Mouse (Mus musculus) splenic B cell, adult 2 months (primary cell): ENCODE measurements around the gene Hist1h3i.
"Not testable (repeated sequence)": the region's sequence is repeated elsewhere in the genome, so short reads cannot be mapped to it uniquely, and the experiment has no call there.

Source experiments
- DNase-seq: peaks from one replicate; pipeline ENCODE4 v3.0.0-alpha.2; 2011; ENCODE audit warnings: low read depth, low spot score
- H3K27me3 ChIP-seq: 2 replicates; pipeline ENCODE4 v1.6.1; 2012; ENCODE audit warnings: mild to moderate bottlenecking, low read length, moderate library complexity, mixed read lengths; ENCODE audit not compliant: control insufficient read depth, poor library complexity, insufficient read depth, severe bottlenecking
- H3K36me3 ChIP-seq: 2 replicates; pipeline ENCODE4 v1.6.1; 2012; ENCODE audit warnings: mild to moderate bottlenecking, low read length, moderate library complexity, mixed read lengths; ENCODE audit not compliant: control insufficient read depth, poor library complexity, insufficient read depth, severe bottlenecking

The Hist1h3i gene

DNA sequence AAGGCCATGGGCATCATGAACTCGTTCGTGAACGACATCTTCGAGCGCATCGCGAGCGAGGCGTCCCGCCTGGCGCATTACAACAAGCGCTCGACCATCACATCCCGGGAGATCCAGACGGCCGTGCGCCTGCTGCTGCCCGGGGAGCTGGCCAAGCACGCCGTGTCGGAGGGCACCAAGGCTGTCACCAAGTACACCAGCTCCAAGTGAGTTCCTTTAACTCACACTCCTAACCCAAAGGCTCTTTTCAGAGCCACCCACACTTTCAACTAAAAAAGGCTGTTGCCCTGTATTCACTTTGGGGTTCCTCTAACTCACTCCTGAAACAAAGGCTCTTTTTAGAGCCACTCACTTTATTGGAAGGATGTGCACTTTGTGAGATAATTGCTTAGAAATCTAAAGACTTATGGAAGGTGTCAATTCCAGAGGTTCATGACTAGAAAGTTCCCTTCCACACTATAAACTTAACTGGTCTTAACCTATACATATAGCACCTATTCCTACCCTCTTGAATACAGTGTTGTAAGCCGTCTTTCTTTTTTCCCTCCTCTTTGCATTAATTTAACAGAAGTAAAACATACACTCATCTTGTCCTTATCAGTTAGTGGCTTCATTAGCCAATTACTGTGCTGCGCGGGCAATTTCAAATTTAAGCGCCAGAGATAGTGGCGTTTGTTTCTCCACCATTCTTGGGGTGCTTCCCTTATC is 28.7 kb downstream of the Hist1h3i start:
- H3K27me3 ChIP-seq, H3K36me3 ChIP-seq: not testable (repeated sequence)
- peak; percentile 63 for DNase-seq

DNA sequence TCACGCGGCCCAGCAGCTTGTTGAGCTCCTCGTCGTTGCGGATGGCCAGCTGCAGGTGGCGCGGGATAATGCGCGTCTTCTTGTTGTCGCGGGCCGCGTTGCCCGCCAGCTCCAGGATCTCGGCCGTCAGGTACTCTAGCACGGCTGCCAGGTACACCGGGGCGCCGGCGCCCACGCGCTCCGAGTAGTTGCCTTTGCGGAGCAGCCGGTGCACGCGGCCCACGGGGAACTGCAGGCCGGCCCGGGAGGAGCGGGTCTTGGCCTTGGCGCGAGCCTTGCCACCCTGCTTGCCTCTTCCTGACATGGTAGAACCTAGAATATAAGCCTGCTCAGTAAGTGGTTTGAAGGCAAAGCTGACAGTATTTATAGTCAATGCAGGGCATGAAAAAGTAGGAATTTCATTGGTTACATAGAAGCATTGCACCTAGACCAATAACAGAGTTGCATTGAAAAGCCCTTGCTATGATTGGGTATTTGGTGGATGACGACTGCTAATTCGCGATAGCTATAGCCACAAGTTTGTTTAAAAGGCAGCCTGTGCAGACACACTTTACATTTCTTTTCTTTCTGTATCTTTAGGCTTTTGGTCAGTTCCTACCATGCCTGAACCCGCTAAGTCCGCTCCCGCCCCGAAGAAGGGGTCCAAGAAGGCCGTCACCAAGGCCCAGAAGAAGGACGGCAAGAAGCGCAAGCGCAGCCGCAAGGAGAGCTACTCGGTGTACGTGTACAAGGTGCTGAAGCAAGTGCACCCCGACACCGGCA is 29.5 kb downstream of the Hist1h3i start, which contains the start of the genes Hist1h2ak and Hist1h2bn:
Hist1h2ak (minus strand) TSS at position 304 of the 762 bp plus-strand sequence.
Hist1h2bn (plus strand) TSS at position 600 of the 762 bp plus-strand sequence.
- peak; percentile 95 for DNase-seq
- not testable (repeated sequence) for H3K36me3 ChIP-seq, H3K27me3 ChIP-seq

DNA sequence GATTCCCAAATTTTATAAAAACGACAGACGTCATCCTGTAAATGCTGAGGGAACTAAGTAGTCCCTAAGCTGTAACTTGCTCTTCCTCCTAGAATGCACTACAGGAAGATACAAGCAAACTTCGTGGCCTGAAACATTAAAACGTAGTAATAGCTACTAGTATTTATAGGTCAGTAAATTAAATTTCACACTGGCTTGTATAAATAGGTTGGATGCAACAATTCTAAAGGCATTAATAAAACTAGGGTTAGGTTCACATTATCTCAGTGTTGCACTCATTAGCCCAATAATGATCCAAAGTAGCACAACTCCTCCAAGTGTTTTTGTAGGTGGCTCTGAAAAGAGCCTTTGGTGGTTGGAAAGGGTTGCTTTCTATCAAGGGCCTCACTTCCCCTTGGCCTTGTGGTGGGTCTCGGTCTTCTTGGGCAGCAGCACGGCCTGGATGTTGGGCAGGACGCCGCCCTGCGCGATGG is 30.1 kb downstream of the Hist1h3i start:
- H3K27me3 ChIP-seq: no peaks in the 10 kb centered on the region
- no peaks in the 10 kb centered on the region for H3K36me3 ChIP-seq
- no peak for DNase-seq

DNA sequence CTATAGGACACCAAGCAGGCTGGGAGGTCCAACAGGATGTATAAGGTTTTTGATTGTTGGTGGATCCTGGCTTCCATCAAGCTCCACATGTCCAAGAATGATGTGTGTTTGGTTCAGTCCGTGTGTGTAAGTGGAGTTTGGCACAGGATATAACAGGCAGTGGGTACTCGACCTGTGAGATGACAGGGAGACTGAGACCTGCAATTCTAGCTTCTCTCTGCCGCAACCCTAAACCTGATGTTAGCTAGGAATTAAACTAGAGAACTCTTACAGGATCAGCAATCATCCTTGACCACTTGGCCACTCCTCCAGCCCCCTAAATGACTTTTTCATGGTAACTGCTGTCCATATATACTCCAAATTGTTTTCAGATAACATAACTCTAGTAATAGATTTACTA is 30.8 kb downstream of the Hist1h3i start:
- H3K36me3 ChIP-seq: no peaks in the 10 kb centered on the region
- H3K27me3 ChIP-seq: no peaks in the 10 kb centered on the region
- DNase-seq: no peak

DNA sequence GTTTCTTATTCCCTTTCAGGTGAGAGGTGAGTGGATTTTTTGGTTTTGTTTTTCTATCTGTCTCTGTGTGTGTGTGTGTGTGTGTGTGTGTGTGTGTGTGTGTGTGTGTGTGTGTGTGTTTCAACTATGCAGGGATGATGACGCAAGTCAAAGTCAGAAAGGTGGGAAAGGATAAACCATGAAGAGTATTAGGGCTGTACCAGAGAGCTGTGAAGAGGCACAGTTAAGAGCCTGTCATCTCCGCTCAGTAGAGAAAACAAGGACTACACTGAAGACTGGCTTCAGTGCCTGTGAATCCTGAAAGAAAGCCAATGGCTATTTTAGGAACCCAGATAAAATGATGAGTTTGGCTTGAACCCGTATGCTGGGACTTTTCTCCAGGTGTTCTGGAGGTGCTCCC is 31.3 kb downstream of the Hist1h3i start:
- no peak for DNase-seq
- H3K27me3 ChIP-seq: no peaks in the 10 kb centered on the region
- H3K36me3 ChIP-seq: no peaks in the 10 kb centered on the region

DNA sequence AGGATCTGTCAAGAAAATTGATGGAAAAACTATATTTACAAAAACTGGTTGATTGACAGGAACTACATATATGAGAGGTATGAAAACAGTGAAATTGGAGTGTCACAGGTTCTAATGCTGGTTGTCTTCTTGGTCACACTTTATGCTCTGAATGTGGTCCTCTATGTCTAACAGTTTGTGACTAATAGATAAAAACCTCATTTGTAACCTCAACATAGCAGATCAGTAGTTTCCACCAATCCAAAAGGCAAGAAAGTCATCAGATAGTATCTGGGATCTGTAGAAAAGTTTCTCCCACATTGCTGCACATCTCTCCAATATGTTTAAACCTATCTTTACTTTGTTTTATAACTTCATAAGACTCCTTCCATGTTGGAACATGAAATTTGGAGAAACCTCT is 31.8 kb downstream of the Hist1h3i start:
- H3K27me3 ChIP-seq: no peaks in the 10 kb centered on the region
- DNase-seq: no peak
- no peaks in the 10 kb centered on the region for H3K36me3 ChIP-seq

DNA sequence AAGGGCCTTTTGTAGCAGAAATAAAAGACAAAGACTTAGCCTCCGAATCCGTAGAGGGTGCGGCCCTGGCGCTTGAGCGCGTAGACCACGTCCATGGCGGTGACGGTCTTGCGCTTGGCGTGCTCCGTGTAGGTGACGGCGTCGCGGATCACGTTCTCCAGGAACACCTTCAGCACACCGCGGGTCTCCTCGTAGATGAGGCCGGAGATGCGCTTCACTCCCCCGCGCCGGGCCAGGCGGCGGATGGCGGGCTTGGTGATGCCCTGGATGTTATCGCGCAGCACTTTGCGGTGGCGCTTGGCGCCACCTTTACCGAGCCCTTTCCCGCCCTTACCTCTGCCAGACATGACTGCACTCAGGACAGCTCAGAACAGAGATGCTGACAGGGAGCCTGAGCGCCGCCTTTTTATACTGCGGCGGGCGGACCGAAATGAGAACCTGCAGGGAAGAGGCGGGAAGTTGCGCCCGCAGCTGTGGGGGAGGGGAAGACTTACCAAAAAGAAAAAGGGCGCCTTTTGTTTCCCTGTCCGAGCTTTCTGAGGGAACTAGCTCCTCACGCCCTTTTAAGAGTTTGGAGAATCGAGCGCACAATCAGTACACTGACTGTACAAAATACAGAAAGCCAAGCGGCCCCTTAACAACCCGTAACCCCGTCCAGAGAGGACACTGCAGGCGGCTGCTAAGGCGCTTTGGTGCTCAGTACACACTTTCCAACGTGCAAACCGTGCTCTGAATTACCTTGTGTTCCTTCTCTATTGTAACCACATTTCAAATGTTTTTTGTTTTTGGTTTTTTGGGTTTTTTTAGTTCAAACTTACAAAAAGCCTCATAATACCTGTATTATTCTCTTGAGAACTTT is 32.8 kb downstream of the Hist1h3i start, which contains the start of gene Hist1h4k:
Hist1h4k (minus strand) TSS at position 347 of the 859 bp plus-strand sequence.
- DNase-seq: peak; percentile 82
- not testable (repeated sequence) for H3K27me3 ChIP-seq, H3K36me3 ChIP-seq

DNA sequence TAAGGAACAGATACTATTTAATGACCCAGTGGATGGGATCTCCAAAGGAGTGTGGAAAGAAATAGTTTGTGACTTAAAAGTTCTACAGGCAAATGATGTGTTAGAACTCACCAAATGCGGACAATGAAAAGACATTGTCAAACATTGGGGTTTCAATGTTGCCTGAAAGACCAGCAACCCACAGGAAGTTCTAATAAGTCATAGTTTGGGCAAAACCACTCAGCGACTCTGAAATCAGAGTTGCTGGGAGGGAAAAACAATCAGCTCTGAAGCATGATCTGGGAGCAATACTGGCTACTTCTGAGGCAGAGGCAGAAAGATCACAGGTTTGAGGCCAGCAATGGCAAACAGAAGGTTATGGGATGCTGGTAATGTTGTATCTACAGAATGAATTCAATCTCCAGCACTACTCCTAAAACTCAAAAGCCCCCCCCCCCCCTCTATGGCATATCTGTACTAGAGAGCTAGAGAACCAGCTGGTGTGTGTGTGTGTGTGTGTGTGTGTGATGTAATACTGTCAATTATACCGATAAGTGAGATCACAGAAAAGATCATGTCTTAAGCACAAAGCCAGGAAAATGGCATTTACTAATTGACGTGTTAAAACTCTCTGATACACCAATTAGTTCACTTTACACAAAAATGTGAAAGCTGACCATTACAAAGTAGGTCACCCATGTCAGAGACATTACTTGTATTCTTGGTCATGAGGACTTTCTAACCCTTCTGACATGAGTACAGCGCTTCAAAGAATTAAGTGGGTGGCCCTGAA is 33.6 kb downstream of the Hist1h3i start:
- no peaks in the 10 kb centered on the region for H3K36me3 ChIP-seq
- no peaks in the 10 kb centered on the region for H3K27me3 ChIP-seq
- DNase-seq: peak; percentile 47

DNA sequence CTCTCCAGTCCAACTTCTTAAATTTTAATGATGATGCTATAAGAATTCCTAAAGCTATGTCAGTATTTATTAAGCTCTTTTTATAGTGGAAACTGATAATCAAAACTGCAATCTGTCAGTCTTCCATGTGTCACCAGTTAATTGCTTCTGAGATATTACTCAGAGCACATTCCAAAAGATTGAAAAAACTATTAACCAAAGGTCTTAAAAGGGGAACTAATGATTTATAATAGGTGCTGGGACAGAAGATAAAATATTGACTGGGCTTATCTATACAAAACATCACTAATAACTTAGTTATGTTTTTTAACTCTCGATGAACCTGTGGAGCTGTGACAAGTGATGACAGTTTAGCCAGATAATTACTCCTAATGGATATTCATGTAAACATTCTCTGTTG is 38.2 kb downstream of the Hist1h3i start:
- H3K36me3 ChIP-seq: no peaks in the 10 kb centered on the region
- DNase-seq: no peak
- no peaks in the 10 kb centered on the region for H3K27me3 ChIP-seq

DNA sequence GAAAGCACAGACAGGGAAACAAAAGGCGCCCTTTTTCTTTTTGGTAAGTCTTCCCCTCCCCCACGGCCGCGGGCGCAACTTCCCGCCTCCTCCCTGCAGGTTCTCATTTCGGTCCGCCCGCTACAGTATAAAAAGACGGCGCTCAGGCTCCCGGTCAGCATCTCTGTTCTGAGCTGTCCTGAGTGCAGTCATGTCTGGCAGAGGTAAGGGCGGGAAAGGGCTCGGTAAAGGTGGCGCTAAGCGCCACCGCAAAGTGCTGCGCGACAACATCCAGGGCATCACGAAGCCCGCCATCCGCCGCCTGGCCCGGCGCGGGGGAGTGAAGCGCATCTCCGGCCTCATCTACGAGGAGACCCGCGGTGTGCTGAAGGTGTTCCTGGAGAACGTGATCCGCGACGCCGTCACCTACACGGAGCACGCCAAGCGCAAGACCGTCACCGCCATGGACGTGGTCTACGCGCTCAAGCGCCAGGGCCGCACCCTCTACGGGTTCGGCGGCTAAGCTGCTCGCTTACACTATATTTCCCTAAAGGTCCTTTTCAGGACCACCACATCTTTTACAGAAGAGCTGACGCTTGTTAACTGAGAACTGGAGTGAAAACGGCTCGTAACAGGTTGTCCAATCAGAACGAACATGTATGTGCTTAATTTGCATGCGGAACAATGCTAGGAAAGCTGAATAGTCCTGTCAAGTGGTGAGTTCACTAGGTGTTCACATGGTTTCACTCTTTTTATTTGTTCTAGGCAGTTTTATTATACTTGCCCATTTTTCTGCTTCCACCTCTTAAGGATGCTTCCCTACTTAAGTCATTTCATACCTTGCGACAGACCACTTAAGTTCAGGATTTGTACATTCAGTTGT is 48.0 kb downstream of the Hist1h3i start, which contains the start of gene Hist1h4j:
Hist1h4j (plus strand) TSS at position 159 of the 862 bp plus-strand sequence.
- DNase-seq: peak; percentile 82
- not testable (repeated sequence) for H3K27me3 ChIP-seq, H3K36me3 ChIP-seq

DNA sequence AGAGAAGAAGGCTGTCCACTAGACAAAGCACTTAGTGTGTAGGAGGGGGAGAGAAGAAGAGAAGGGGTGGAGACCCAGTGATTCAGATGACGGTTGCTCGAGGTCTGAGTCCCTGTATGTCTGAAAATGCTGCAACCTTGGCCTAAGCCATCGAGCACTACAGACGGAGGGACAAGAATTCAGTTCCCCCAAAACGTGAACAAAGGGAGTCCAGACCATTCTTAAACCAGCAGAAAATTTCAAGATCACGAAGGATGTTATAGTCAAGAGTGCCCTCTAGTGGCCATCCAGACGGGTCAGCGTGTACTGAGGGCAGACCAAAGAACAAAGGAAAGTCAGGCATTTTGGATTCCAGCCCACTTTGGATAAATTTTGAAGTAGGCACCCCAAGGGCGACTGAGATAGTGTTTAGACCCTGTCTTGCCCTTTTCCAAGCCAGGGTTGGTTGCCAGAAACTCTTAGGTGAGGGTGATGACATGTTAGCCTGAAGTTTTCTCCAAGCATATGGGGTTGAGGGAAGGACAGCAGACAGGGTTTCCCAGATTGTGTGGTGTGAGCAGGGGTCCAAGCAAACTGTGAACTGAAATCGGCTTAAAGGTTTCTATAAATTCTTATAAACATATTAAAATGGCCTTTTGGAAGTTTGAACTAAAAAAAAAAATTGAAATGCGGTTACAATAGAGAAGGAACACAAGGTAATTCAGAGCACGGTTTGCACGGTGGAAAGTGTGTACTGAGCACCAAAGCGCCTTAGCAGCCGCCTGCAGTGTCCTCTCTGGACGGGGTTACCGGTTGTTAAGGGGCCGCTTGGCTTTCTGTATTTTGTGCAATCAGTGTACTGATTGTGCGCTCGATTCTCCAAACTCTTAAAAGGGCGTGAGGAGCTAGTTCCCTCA is 48.9 kb downstream of the Hist1h3i start:
- Histone ChIP-seq H3K36me3 (no peaks in the 10 kb centered on the region), H3K27me3 (no peaks in the 10 kb centered on the region)

DNA sequence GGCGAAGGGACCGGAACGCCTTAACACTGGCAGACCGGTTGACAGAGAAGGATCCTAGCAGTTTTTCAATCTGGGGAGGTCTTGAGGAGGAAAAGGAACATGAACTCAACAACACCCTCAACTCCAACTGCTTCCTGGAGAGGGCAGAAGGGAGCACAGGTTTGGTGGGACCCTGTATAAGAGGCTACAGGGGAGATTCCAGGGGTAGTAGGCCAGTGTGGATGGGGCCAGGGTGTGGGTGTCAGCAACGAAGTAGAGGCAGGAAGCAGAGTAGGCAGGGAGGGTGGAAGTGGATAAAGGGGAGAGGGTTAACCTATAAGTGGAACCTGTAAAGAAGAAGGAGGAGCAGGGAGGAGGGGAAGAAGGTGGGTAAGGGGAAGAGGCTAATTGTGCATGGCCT is 49.7 kb downstream of the Hist1h3i start:
- Histone ChIP-seq H3K27me3 (no peaks in the 10 kb centered on the region), H3K36me3 (no peaks in the 10 kb centered on the region)
- DNase-seq: no peak

More for the DNA sequence above, 48.9 kb downstream of the Hist1h3i start:
- peak; percentile 91 for DNase-seq
